Mouse (Mus musculus) gastrocnemius, adult 18-20 months (tissue): ENCODE results near the gene Selenon. TPM values are rescaled to one million over a fixed set of nuclear protein-coding genes. Genes with fewer than 3 reads are reported as not detected.

Experiments used
- microRNA-seq: library from miRNA; unstranded; fragments of <30 nt; microRNA quantifications from one replicate; pipeline ENCODE4 v1.2.0, GENCODE M21; 2021
- total RNA-seq, 2 experiments: library from RNA; stranded (reverse); gene quantifications; 2 replicates each; pipeline ENCODE4 v1.2.3; 2021

The Selenon gene
- total RNA-seq, 2 experiments from 2014 or later = 4.2 to 4.9 TPM

Small RNA genes within 50 kb of the gene (microRNA-seq; reads per million reads assigned to microRNA genes)
- gene Mir6403 = not detected

Other genes with a start within 250 kb of the Selenon start
- 100 to 1,000 TPM; 322 to 461 TPM for gene Trim63, start 237.0 kb downstream of the Selenon start, total RNA-seq
- 10 to 100 TPM in 1 of 2 experiments, 1 to 10 TPM in 1; 5.4 to 12.7 TPM for gene Slc30a2, start 209.0 kb downstream of the Selenon start, total RNA-seq
- 10 to 100 TPM; 25.5 to 31.9 TPM for gene Extl1, start 168.3 kb downstream of the Selenon start, total RNA-seq
- gene Pafah2, start 155.8 kb downstream of the Selenon start, total RNA-seq = 1 to 10 TPM; 2.5 to 2.6 TPM
- gene Stmn1, start 83.8 kb downstream of the Selenon start, total RNA-seq = 1 to 10 TPM; 2.5 to 3.5 TPM
- 1 to 10 TPM; 2.9 to 4.4 TPM for gene Paqr7, start 55.5 kb downstream of the Selenon start, total RNA-seq
- not detected for gene Aunip, start 41.2 kb downstream of the Selenon start, total RNA-seq
- 100 to 1,000 TPM; 139 to 147 TPM for gene Mtfr1l, start 16.8 kb downstream of the Selenon start, total RNA-seq
- 1 to 10 TPM; 2.5 to 3.6 TPM for gene Man1c1, start 152.1 kb upstream of the Selenon start, total RNA-seq
- gene Ldlrap1, start 215.9 kb upstream of the Selenon start, total RNA-seq = 1 to 10 TPM; 3.9 to 5.6 TPM